Mouse (Mus musculus): ENCODE results near the gene Znrf3.

DNA sequence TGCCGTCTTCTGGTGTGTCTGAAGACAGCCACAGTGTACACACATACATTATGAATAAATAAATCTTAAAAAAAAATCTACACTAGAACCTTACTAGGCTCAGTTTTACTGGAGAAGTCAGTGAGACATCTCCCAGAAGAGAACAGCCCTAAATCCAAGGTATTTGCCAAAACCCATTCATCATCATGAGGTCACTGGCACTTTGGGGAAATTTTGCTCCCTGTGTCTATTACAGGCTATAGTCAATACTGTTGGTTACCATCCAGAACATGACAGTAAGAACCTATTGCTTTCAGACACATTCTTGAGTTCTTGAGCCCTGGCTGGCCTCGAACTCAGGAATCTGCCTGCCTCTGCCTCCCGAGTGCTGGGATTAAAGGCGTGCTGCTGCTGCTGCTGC is 113.8 kb downstream of the Znrf3 start:
- TF ChIP-seq GATA1 (IDR thresholded peaks at IDR 0.05; ENCODE audit: borderline replicate concordance, low read length) (no peak), FLI1 (IDR thresholded peaks at IDR 0.05; ENCODE audit: low read length) (no peak)

Measured in megakaryocyte, embryonic 14.5 days (primary cell).